Mouse (Mus musculus) embryonic stem cell, embryonic (primary cell): Measurements from ENCODE around the gene Hist1h3g.
"Not testable (repeated sequence)": the region's sequence is repeated elsewhere in the genome, so short reads cannot be mapped to it uniquely, and the experiment has no call there.

Experiments used
- CTCF ChIA-PET, 4 experiments: fragments of 300-600 bp in 2 of 4; fragments of 350-600 bp in 2 of 4; sonication (Branson Sonifier 250); formaldehyde crosslinking; loops; one replicate each; lab custom pipeline; 2022; ENCODE audit warnings: inconsistent platforms in 2 of 4; lab: Charles Lee
- POLR2A ChIA-PET, 4 experiments: fragments of 300-600 bp in 2 of 4; fragments of 350-600 bp in 2 of 4; sonication (Branson Sonifier 250); formaldehyde crosslinking; loops; one replicate each; lab custom pipeline; 2022; ENCODE audit warnings: antibody characterized with exemption in 4 of 4, inconsistent platforms in 1 of 4; lab: Charles Lee

Hist1h3g gene

DNA sequence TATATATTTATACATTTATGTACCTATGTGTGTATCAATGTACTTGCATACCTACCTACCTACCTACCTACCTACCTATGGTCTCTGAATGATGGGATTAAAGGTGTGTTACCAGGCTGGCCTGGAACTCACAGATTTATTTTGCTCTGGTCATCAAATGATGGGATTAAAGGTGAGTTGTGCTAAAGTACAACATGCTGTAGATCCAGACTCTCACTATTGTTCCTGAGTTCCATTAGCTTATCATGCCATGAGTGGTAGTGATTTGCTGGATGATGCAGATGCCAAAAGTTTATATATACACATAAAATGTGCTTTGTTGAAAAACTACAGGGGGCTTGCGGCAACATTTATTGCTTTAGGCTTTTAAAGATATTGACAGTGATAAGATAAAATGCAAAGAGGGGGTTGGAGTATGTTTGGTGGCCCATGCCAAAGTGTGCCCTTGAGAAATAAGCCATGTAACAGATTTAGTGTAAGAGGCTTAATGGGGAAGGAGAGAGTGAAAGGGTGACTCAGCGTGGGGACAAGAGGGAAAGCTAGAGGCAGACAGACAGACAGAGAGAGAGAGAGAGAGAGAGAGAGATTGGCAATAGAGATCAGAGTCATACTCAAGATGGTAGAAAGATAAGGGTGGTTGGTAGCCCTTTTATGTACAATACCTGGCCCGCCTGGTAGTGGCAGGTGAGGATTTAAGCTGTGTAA, 1.9 kb downstream of the Hist1h3g start:
- CTCF ChIA-PET, result interaction anchor here in 1 of 4 experiments (1.4 kb wide), 1 partner anchor 135 kb away, joined by 3 read pairs; no protein-coding TSS in a partner anchor
- POLR2A ChIA-PET, result interaction anchor here in 3 of 4 experiments (0.8 to 24.7 kb wide), 36 partner anchors 9 to 1493 kb away, joined by 3 to 692 read pairs (median 4); partner anchors contain the start of genes Hist1h2ae (in 3 of the 3), Hist1h2bg (in 3 of the 3), Hist1h4d (in 3 of the 3) and Hist1h4f (in 3 of the 3)

DNA sequence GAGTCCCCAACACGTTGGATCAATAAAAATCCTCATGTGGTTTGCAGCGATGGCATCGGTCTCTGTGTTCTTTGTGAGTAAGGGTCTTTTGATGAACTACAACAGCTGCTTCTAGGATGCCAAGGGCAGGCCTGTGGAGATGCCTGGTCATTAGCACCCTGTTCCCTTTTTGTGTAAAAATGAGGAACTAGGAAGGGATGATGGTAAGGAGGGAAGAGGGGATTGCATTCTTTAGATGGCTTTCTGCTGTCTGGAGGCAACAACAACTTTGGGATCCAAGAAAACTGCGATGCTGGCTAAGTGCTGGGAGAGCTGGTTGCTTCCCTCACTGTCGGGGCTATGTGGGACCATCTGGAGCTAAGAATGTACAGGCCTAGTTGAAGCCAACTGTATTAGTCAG, 3.0 kb downstream of the Hist1h3g start:
- CTCF ChIA-PET, result no interaction called here
- POLR2A ChIA-PET, result interaction anchor here in 3 of 4 experiments (0.6 to 24.7 kb wide), 28 partner anchors 7 to 1494 kb away, joined by 3 to 692 read pairs (median 4); partner anchors contain the start of genes Hist1h2ae (in 3 of the 3), Hist1h2bg (in 3 of the 3), Hist1h4d (in 3 of the 3) and Hist1h4f (in 3 of the 3)

DNA sequence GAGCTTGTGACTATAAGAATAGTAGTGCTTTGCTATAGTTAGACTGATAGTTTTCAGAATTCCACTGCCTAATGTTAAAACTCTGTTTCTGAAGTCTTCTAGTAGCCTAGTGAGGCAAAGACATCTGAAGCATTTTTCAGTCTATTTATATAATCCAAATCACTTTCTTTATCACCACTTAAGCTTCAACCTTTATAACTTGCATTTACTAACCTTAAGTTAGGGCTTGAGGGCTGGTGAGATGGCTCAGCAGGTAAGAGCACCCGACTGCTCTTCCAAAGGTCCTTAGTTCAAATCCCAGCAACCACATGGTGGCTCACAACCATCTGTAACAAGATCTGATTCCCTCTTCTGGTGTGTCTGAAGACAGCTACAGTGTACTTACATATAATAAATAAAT, 4.6 kb downstream of the Hist1h3g start:
- ChIA-PET POLR2A (interaction anchor here (0.5 to 24.7 kb wide), 27 partner anchors 9 to 1504 kb away, joined by 3 to 692 read pairs (median 6); partner anchors contain the start of genes Hist1h2ae (in 3 of the 4), Hist1h2bg (in 3 of the 4), Hist1h4d (in 3 of the 4) and Hist1h4f (in 3 of the 4)), CTCF (interaction anchor here in 1 of 4 experiments (1.8 kb wide), 1 partner anchor 17 kb away, joined by 3 read pairs; no protein-coding TSS in a partner anchor)

DNA sequence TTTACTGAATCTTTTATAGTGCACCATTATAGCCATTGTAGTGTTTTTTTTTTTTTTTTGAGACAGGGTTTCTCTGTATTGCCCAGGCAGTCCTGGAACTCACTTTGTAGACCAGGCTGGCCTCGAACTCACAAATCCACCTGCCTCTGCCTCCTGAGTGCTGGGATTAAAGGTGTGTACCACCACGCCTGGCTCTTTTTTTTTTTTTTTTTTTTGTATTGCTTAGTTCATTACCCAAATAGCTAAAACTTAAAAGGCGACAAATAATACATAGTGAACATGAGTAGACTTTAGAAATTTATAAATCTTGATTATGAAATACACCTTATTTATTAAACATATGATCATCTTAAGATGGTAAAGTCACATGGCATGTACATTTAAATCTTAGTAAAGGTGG, 6.3 kb downstream of the Hist1h3g start:
- POLR2A ChIA-PET, result interaction anchor here (0.5 to 24.7 kb wide), 50 partner anchors 7 to 1712 kb away, joined by 3 to 692 read pairs (median 6); partner anchors contain the start of genes Hist1h2ae (in 3 of the 4), Hist1h2bg (in 3 of the 4), Hist1h4d (in 3 of the 4) and Hist1h4f (in 3 of the 4)
- CTCF ChIA-PET, result interaction anchor here in 1 of 4 experiments (1.8 kb wide), 1 partner anchor 15 kb away, joined by 3 read pairs; no protein-coding TSS in a partner anchor

DNA sequence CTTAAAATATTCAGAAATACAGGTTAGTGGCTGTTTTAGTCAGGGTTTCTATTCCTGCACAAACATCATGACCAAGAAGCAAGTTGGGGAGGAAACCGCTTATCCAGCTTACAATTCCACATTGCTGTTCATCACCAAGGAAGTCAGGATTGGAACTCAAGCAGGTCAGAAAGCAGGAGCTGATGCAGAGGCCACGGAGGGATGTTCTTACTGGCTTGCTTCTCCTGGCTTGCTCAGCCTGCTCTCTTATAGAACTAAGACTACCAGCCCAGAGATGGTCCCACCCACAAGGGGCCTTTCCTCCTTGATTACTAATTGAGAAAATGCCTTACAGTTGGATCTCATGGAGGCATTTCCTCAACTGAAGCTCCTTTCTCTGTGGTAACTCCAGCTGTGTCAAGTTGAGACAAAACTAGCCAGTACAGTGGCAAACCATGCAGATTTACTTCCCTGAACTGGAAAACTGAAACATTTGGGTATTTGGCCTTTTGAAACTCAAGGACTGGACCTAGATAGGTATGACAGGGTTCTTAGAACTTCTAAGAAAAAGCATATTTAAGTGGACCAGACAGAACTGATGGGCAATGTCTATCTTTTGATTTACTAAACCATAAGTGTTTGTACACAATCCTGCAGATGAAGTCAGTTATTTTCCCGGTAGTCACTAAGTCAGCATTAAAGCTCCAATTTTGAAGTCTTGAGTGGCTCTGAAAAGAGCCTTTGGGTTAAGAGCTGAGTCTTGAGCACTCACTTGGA, 7.2 kb downstream of the Hist1h3g start:
- POLR2A ChIA-PET, result interaction anchor here (0.6 to 24.7 kb wide), 60 partner anchors 8 to 221 kb away, joined by 3 to 692 read pairs (median 5); partner anchors contain the start of genes Hist1h2ac (in 3 of the 4), Hist1h2af (in 3 of the 4), Hist1h4f (in 3 of the 4) and Hist1h4h (in 3 of the 4)
- CTCF ChIA-PET, result interaction anchor here in 2 of 4 experiments (0.8 to 1.1 kb wide), 2 partner anchors 9 to 77 kb away, joined by 3 read pairs; partner anchors contain the start of genes Btn1a1 (in 1 of the 2) and Hist1h2af (in 1 of the 2)

DNA sequence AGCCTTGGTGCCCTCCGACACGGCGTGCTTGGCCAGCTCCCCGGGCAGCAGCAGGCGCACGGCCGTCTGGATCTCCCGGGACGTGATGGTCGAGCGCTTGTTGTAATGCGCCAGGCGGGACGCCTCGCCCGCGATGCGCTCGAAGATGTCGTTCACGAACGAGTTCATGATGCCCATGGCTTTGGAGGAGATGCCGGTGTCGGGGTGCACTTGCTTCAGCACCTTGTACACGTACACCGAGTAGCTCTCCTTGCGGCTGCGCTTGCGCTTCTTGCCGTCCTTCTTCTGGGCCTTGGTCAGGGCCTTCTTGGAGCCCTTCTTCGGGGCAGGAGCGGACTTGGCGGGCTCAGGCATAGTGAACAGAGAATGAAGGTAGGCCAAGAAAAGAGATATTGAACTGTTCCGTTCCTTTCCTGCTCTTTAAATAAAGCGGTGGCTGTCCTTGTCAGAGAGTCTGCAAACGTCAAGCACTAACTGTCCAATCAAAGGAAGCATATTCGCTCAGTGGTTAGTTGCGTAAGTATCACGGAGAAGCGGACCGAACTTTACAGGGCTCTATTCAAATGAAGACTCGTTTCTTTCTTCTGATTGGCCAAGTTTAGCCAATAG, 7.9 kb downstream of the Hist1h3g start, which contains the start of gene Hist1h2bh:
TSS of gene Hist1h2bh (minus strand) at position 394 of the 609 bp plus-strand sequence.
- POLR2A ChIA-PET, result interaction anchor here (0.6 to 24.7 kb wide), 51 partner anchors 8 to 1500 kb away, joined by 3 to 692 read pairs (median 5); partner anchors contain the start of genes Hist1h2ac (in 3 of the 4), Hist1h2ae (in 3 of the 4), Hist1h2af (in 3 of the 4) and Hist1h2bg (in 3 of the 4)
- CTCF ChIA-PET, result interaction anchor here in 2 of 4 experiments (0.8 to 1.1 kb wide), 2 partner anchors 10 to 78 kb away, joined by 3 read pairs; partner anchors contain the start of genes Btn1a1 (in 1 of the 2) and Hist1h2af (in 1 of the 2)

DNA sequence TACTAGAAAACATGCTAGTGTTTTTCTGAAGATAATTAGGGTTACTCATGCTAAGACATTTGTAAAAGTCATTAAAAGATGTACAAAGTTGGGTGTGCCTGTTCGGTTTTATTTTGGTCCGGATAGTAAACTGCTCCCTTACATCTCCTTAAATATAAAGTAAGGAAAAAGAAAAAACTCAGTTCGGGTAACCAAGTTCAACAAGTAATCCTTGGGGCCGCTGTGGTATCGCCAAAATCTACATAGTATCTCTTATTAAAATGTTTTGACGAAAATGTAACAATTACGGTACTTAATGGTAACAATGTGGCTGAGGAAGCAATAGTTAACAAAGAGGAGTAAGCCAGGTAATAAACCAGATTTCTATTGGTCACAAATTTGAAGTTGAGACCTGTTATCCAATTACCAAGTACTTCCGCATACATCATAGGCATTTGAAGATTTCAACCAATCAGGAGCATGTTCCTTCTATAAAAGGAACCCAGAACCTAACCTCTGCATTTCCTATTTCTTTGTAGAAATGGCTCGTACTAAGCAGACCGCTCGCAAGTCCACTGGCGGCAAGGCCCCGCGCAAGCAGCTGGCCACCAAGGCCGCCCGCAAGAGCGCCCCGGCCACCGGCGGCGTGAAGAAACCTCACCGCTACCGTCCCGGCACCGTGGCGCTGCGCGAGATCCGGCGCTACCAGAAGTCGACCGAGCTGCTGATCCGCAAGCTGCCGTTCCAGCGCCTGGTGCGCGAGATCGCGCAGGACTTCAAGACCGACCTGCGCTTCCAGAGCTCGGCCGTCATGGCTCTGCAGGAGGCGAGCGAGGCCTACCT, 9.0 kb downstream of the Hist1h3g start, which contains the start of gene Hist1h3f:
TSS of gene Hist1h3f (plus strand) at position 88 of the 822 bp plus-strand sequence.
- ChIA-PET CTCF (no interaction called here), POLR2A (interaction anchor here (0.7 to 24.7 kb wide), 29 partner anchors 9 to 1501 kb away, joined by 3 to 692 read pairs (median 10); partner anchors contain the start of genes Hist1h2ae (in 3 of the 4), Hist1h2bg (in 3 of the 4), Hist1h4h (in 3 of the 4) and Hist1h1d (in 2 of the 4))

DNA sequence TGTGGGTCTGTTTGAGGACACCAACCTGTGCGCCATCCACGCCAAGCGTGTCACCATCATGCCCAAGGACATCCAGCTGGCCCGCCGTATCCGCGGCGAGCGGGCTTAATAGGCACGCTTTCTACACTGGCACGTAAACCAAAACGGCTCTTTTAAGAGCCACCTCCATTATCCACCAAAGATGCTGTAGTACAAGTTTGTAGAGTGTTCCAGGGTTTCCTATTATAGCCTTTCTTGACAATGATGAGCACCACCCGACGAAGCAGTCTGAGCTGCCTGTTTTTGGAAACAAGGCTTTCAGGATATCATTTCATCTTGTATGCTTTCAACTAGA, 9.5 kb downstream of the Hist1h3g start:
- POLR2A ChIA-PET, result interaction anchor here in 3 of 4 experiments (0.8 to 24.7 kb wide), 15 partner anchors 8 to 143 kb away, joined by 3 to 692 read pairs (median 10); partner anchors contain the start of genes Hist1h1d (in 2 of the 3), Hist1h2ae (in 2 of the 3), Hist1h2af (in 2 of the 3) and Hist1h2bg (in 2 of the 3)
- CTCF ChIA-PET, result not testable (repeated sequence)

DNA sequence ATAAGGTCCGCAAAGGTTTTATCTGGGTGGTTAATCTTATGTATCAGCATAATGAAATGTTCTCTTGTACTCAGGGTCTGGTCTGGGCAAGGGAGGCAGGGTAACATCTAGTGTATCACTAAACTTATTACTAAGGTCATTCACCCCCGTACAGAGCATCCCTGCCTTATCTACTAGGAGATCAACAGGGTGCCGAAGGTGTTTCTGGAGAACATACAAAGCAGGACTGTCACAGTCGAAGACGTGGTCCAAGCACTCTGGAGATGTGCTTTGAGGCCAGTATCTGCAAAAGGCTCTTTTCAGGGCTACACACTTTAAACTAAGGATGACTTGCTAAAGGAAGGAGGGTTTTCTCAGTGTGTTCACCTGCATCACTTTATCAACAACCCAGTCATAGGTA, 11.5 kb downstream of the Hist1h3g start:
- ChIA-PET POLR2A (interaction anchor here in 3 of 4 experiments (0.5 to 24.7 kb wide), 24 partner anchors 7 to 193 kb away, joined by 3 to 692 read pairs (median 5); partner anchors contain the start of genes Hist1h2af (in 3 of the 3), Hist1h1d (in 2 of the 3), Hist1h4f (in 2 of the 3) and Hist1h4h (in 2 of the 3)), CTCF (interaction anchor here in 1 of 4 experiments (1.0 kb wide), 1 partner anchor 199 kb away, joined by 3 read pairs; no protein-coding TSS in a partner anchor)

DNA sequence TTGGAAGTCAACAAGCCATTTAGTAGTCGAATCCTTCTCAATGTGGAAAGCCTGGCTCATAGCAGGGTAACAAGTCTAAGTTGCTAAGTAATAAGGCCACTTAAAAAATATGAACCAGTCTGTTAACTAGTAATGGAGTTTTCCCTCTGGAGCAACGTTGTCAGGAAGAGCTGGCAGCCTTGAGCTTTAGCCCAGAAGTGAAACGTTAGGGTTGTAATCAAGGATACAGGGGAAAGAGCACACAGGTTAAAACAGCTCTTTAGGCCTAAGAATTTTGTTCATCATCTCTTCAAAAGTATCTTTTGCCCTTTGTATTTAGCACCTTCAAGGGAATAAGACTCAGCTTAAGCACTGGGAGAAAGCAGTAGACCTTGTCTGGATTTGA, 15.5 kb downstream of the Hist1h3g start:
- ChIA-PET POLR2A (interaction anchor here (0.6 to 11.8 kb wide), 77 partner anchors 8 to 1508 kb away, joined by 3 to 692 read pairs (median 6); partner anchors contain the start of genes Hist1h2af (in 4 of the 4), Hist1h2ac (in 3 of the 4), Hist1h2ae (in 3 of the 4) and Hist1h2bc (in 3 of the 4)), CTCF (interaction anchor here in 2 of 4 experiments (0.6 to 1.2 kb wide), 2 partner anchors 53 to 146 kb away, joined by 3 read pairs; no protein-coding TSS in a partner anchor)

DNA sequence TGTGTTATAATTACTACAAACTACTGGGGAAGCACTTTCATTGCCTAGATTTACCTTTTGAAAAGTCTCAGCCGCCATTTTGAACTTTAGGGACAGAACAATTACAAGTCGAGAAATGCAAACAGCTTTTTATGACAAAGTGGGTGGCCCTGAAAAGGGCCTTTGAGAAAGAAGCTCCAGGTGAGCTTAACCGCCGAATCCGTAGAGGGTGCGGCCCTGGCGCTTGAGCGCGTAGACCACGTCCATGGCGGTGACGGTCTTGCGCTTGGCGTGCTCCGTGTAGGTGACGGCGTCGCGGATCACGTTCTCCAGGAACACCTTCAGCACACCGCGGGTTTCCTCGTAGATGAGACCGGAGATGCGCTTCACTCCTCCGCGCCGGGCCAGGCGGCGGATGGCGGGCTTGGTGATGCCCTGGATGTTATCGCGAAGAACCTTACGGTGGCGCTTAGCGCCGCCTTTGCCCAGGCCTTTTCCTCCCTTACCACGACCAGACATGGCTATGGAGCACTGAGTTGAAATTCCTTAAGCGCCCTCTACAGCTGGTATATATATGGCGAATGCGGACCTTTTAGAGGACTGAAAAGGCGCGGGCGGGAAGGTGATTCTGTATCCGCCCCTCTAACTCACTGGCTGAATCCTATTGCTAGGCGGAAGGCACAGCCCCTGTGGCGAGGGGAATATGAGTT, 16.1 kb downstream of the Hist1h3g start, which contains the start of gene Hist1h4f:
TSS of gene Hist1h4f (minus strand) at position 503 of the 689 bp plus-strand sequence.
- ChIA-PET CTCF (interaction anchor here in 1 of 4 experiments (1.2 kb wide), 1 partner anchor 146 kb away, joined by 3 read pairs; no protein-coding TSS in a partner anchor), POLR2A (interaction anchor here (0.5 to 11.8 kb wide), 86 partner anchors 9 to 1769 kb away, joined by 3 to 692 read pairs (median 6); partner anchors contain the start of genes Hist1h2af (in 4 of the 4), Hist1h3g (in 4 of the 4), Hist1h2ac (in 3 of the 4) and Hist1h2ad (in 3 of the 4))

DNA sequence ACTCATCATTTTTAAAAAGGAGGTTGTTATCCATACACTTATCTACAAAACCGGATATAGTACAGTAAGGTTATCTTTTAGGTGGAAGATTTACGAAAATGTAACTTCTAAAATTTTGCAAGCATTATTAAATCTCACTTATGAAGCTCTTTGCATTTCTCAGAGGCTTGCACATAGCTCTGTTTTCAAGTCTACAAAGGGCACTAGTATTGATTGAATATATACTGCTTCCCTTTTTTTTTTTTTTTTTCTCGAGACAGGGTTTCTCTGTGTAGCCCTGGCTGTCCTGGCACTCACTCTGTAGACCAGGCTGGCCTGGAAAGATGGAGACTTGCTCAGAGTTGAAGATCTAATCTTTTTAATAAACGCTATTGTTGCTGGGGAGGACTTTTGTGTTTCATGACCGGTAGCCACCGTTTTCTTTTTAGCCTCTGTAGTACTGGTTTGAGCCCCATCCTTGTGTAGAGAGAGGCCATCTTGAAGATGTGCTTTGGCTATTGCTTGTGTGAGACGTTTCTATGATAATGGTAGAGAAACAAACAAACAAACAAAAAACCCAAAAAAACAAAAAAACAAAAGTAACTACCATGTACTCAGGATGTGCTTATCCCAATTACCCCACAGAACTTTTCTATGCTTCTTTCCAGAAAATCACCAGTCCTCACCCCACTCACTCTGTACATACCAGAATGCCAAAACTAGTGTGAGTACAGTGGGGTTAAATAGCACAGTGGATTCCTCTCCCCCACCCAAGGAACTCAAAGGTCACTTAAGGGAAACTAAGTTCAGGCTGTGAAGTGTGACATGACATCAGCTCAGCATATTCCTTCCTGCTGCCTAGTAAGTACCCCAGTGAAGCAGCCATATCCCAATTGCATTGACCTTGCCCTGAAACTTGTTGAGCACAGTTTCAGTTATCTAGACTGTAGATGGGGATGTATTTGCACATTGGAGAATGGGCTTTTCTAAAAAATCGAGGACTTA, 17.0 kb downstream of the Hist1h3g start:
- CTCF ChIA-PET, result interaction anchor here in 1 of 4 experiments (1.2 kb wide), 1 partner anchor 145 kb away, joined by 3 read pairs; no protein-coding TSS in a partner anchor

DNA sequence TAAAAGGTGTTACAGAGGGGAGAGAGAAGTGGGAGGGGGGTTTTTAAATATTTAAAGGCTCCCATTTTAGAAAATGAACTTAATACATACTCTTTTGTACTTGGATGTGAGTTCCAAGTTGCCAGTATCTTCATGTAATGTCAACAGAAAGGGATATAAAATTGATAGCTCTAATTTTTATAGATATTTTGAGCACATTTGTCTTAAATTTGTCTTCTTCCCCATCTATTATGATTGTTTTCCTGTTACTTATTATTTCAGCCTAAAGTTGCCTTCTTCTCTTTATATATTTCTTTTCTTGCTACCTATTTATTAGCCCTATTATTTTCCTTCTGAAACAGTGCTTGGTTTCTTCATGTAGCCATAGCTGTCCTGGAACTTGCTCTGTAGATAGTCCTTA, 17.7 kb downstream of the Hist1h3g start, which contains the start of gene Hist1h1d:
TSS of gene Hist1h1d (plus strand) at position 301 of the 400 bp plus-strand sequence.
- ChIA-PET POLR2A (interaction anchor here in 3 of 4 experiments (1.0 to 11.8 kb wide), 21 partner anchors 11 to 1518 kb away, joined by 3 to 692 read pairs (median 88); partner anchors contain the start of genes Hist1h2ae (in 3 of the 3), Hist1h2bf (in 3 of the 3), Hist1h2bg (in 3 of the 3) and Hist1h2ad (in 2 of the 3)), CTCF (no interaction called here)

More for the DNA sequence above, 17.0 kb downstream of the Hist1h3g start:
- POLR2A ChIA-PET, result interaction anchor here (0.5 to 11.8 kb wide), 61 partner anchors 9 to 1515 kb away, joined by 3 to 692 read pairs (median 9); partner anchors contain the start of genes Hist1h2af (in 4 of the 4), Hist1h2bf (in 4 of the 4), Hist1h2ac (in 3 of the 4) and Hist1h2ad (in 3 of the 4)
